In genomic region chr11:85643479-85644000, GRCm38 (mm10) we compare ENCODE assay signal across 11 mouse cellular contexts.
DNase-seq lines count a peak whose midpoint lies in the region; ATAC-seq and TF ChIP-seq lines count a peak whose summit lies in the region.
"Had no signal": no experiment of that assay in that cellular context is flagged by ENCODE, and none has a peak within 500 bp of the region (broad histone marks: within the 10 kb centered on the region; RNA-seq: fewer than 3 reads in every experiment).

No protein-coding gene starts in this region.

- no peak overlapping the region for H3K4me2 ChIP-seq in hindbrain, embryonic 11.5 days (replicated peaks; ENCODE audit: low read depth, low read length)
- peak overlapping the region; percentile 27 for H3K4me2 ChIP-seq in limb, embryonic 12.5 days
- H3K4me2 ChIP-seq: forebrain, embryonic 13.5 days; midbrain, embryonic 11.5 days had no signal

- TF ChIP-seq RAD21 in MEL (IDR thresholded peaks at IDR 0.05; ENCODE audit: low read depth, low read length) = no peak

- no peak overlapping the region for H3K4me3 ChIP-seq in hindbrain, embryonic 10.5 days
- no peak overlapping the region for H3K4me3 ChIP-seq in hindbrain, embryonic 11.5 days (ENCODE audit: low read depth, low read length)
- peak overlapping the region; percentile 50 to 71; a peak in 3 of 4 replicates for H3K4me3 ChIP-seq in MEL (ENCODE audit: control insufficient read depth in 1 of 2, insufficient read depth in 1 of 2, low read depth in 2 of 2, low read length in 2 of 2)
- no peak overlapping the region for H3K4me3 ChIP-seq in limb, embryonic 12.5 days (replicated peaks)
- H3K4me3 ChIP-seq: forebrain, embryonic 13.5 days had no signal

- no peak for ATAC-seq in hindbrain, embryonic 11.5 days (ENCODE audit: low FRiP score)
- no peak for ATAC-seq in limb, embryonic 12.5 days (ENCODE audit: insufficient number of reproducible peaks, insufficient read depth, low FRiP score, low TSS enrichment, low read depth)
- ATAC-seq: forebrain, embryonic 13.5 days had no signal

- no peak for TF ChIP-seq CTCF in MEL (IDR thresholded peaks at IDR 0.05 in 2 of 3, conservative IDR thresholded peaks at IDR 0.05 in 1 of 3; ENCODE audit: control insufficient read depth in 1 of 3, insufficient read depth in 1 of 3, low read depth in 2 of 3, low read length in 3 of 3, poor library complexity in 1 of 3, severe bottlenecking in 1 of 3)

- no peaks in the 10 kb centered on the region for H3K79me2 ChIP-seq in MEL (ENCODE audit: control insufficient read depth, insufficient read depth, low read length, poor library complexity)

- no peak overlapping the region for H3K9ac ChIP-seq in hindbrain, embryonic 11.5 days (ENCODE audit: low read depth, low read length)
- peak overlapping the region; percentile 56; the same call in 1 of the 2 replicates for H3K9ac ChIP-seq in MEL (ENCODE audit: control insufficient read depth, low read depth, low read length, poor library complexity, severe bottlenecking)
- H3K9ac ChIP-seq in limb, embryonic 12.5 days (replicated peaks) = no peak overlapping the region
- H3K9ac ChIP-seq: forebrain, embryonic 13.5 days had no signal

- DNase-seq in hindbrain, embryonic 10.5 days (ENCODE audit: low spot score) = no peak
- no peak for DNase-seq in hindbrain, embryonic 11.5 days (ENCODE audit: low spot score)
- DNase-seq in MEL (ENCODE audit: low read depth, low spot score) = peak; percentile 35
- DNase-seq in c-Kit-positive CD71-positive TER-119-positive erythroid progenitor cells, embryonic 14.5 days (ENCODE audit: low spot score) = peak; percentile 12
- DNase-seq in gastrocnemius, postnatal 10 days = no peak
- DNase-seq in spleen, postnatal 10 days (ENCODE audit: low spot score in 2 of 2) = no peak
- DNase-seq in right cerebral cortex, postnatal 36 days (ENCODE audit: low spot score in 2 of 2) = no peak
- DNase-seq: cerebellum, postnatal 25 days had no signal

- TF ChIP-seq POLR2A in MEL (IDR thresholded peaks at IDR 0.05; ENCODE audit: control insufficient read depth in 1 of 2, insufficient read depth in 1 of 2, low read depth in 1 of 2, low read length in 2 of 2, poor library complexity in 1 of 2) = no peak

- no peaks in the 10 kb centered on the region for H3K9me3 ChIP-seq in hindbrain, embryonic 10.5 days
- H3K9me3 ChIP-seq in hindbrain, embryonic 11.5 days (ENCODE audit: control insufficient read depth, low read length) = no peaks in the 10 kb centered on the region
- no peaks in the 10 kb centered on the region for H3K9me3 ChIP-seq in MEL (replicated peaks; ENCODE audit: insufficient read depth, low read length)
- no peaks in the 10 kb centered on the region for H3K9me3 ChIP-seq in limb, embryonic 12.5 days
- H3K9me3 ChIP-seq: forebrain, embryonic 13.5 days had no signal

- peak overlapping the region; percentile 45; the same call in 1 of the 2 replicates for H3K27ac ChIP-seq in hindbrain, embryonic 10.5 days
- H3K27ac ChIP-seq in hindbrain, embryonic 11.5 days (ENCODE audit: low read depth, low read length) = no peak overlapping the region
- H3K27ac ChIP-seq in MEL (ENCODE audit: control insufficient read depth, low read depth, low read length) = peak overlapping the region; percentile 86
- H3K27ac ChIP-seq in limb, embryonic 12.5 days = peak overlapping the region; percentile 75
- H3K27ac ChIP-seq: forebrain, embryonic 13.5 days had no signal

- no peak for TF ChIP-seq EP300 in MEL (IDR thresholded peaks at IDR 0.05; ENCODE audit: low read depth in 1 of 2, low read length in 2 of 2)

- H3K27me3 ChIP-seq in hindbrain, embryonic 10.5 days (ENCODE audit: insufficient read depth, poor library complexity, severe bottlenecking) = no peaks in the 10 kb centered on the region
- H3K27me3 ChIP-seq in hindbrain, embryonic 11.5 days (ENCODE audit: control insufficient read depth, insufficient read depth, low read length) = no peaks in the 10 kb centered on the region
- H3K27me3 ChIP-seq in MEL (ENCODE audit: control insufficient read depth in 1 of 2, insufficient read depth in 2 of 2, low read length in 2 of 2) = no peaks in the 10 kb centered on the region
- no peaks in the 10 kb centered on the region; the same call in 1 of the 2 replicates for H3K27me3 ChIP-seq in limb, embryonic 12.5 days
- H3K27me3 ChIP-seq: forebrain, embryonic 13.5 days had no signal

- no peaks in the 10 kb centered on the region for H3K36me3 ChIP-seq in hindbrain, embryonic 10.5 days
- no peaks in the 10 kb centered on the region for H3K36me3 ChIP-seq in hindbrain, embryonic 11.5 days (ENCODE audit: control insufficient read depth, insufficient read depth, low read length)
- H3K36me3 ChIP-seq in MEL (ENCODE audit: control insufficient read depth in 1 of 2, insufficient read depth in 2 of 2, low read length in 2 of 2) = peaks cover 0 to 34% of the 10 kb centered on the region in 2 experiments; a peak in 2 of 4 replicates
- no peaks in the 10 kb centered on the region for H3K36me3 ChIP-seq in limb, embryonic 12.5 days

- H3K4me1 ChIP-seq in hindbrain, embryonic 10.5 days (replicated peaks) = peaks cover 65% of the 10 kb centered on the region
- H3K4me1 ChIP-seq in hindbrain, embryonic 11.5 days (replicated peaks; ENCODE audit: control insufficient read depth, insufficient read depth, low read length) = peaks cover 2% of the 10 kb centered on the region; the same call in 1 of the 2 replicates
- H3K4me1 ChIP-seq in MEL (ENCODE audit: control insufficient read depth in 1 of 2, insufficient read depth in 2 of 2, low read length in 2 of 2) = peaks cover 23 to 37% of the 10 kb centered on the region in 2 experiments
- peaks cover 58% of the 10 kb centered on the region for H3K4me1 ChIP-seq in limb, embryonic 12.5 days (replicated peaks)

- WGBS in hindbrain, embryonic 10.5 days = 73% methylated on average over 10 of the region's 10 CpGs
- WGBS in hindbrain, embryonic 11.5 days = 66% methylated on average over 10 of the region's 10 CpGs
- 25% methylated on average over 10 of the region's 10 CpGs for WGBS in limb, embryonic 12.5 days

TF ChIP-seq in MEL, 35 proteins besides CTCF, POLR2A, EP300 and RAD21:
- TF ChIP-seq ZNF384 (IDR thresholded peaks at IDR 0.05; ENCODE audit: low read depth, low read length) (peak; percentile 74), JUND (IDR thresholded peaks at IDR 0.05; ENCODE audit: low read depth, low read length) (no peak)
TF ChIP-seq in MEL: peak in this region for 1.

Comparison
In these comparisons a context has a peak if more than half of its experiments do, and no peak if none do; other contexts are left out.
1. DNase-seq: peak in MEL (single experiment) and c-Kit-positive CD71-positive TER-119-positive erythroid progenitor cells, embryonic 14.5 days (single experiment); none in hindbrain, embryonic 10.5 days (single experiment), hindbrain, embryonic 11.5 days (single experiment), gastrocnemius, postnatal 10 days (single experiment), spleen, postnatal 10 days (0 of 2) and right cerebral cortex, postnatal 36 days (0 of 2).
2. H3K4me3 ChIP-seq: peak in MEL (2 of 2); none in hindbrain, embryonic 10.5 days (single experiment), hindbrain, embryonic 11.5 days (single experiment) and limb, embryonic 12.5 days (single experiment).